Mouse (Mus musculus): Measurements from ENCODE around the gene Fam173b.

The Fam173b gene

GRCm38 (mm10) chr15:31631396-31631858 is 29.8 kb downstream of the Fam173b start:
- in situ Hi-C loops (cut with MboI, MseI) = loop anchor here (10.0 kb wide), 1 partner anchor 687 kb away; no protein-coding TSS in a partner anchor

DNA sequence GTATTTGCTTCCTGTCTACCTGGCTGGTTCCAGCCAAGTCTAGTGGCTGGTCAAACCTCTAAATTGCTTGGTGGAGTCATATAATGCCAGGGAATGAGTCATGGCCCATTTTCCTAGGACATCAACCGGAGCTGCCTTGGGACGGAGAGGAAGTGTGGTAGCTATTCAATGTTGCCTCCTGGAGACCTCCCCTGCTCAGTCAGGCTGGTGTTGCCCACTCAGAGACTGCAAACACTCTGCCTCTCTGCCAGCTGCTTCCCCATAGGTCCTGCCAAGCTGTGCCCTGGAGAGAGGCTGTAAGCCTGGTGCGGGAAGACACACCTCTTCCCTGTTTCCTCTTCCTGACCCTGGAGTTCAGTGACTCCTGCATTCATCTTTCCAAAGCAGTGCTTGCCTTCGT is 30.8 kb downstream of the Fam173b start:
- in situ Hi-C loops (cut with MboI, MseI) = loop anchor here (10.0 kb wide), 1 partner anchor 688 kb away; no protein-coding TSS in a partner anchor

DNA sequence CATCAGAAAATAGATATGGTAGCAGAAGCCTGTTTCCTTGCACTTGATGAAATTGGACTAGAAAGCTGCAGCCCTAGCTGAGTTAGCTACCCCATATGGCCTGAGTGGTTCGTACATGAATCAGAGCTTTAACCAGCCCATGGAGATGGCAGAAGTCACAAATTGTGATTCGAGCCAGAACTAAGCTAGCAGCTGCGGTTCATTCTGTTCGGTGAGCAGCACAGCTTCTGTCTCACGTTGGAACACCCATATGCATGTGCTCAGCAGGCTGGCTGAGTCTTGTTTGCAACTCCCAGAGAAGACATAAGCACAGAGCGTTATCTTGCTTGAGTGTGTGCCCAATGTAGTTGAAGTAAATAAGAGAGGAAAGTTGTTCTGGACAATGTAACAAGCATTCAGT is 32.9 kb downstream of the Fam173b start:
- in situ Hi-C loops (cut with MboI, MseI) = loop anchor here (10.0 kb wide), 1 partner anchor 690 kb away; no protein-coding TSS in a partner anchor

DNA sequence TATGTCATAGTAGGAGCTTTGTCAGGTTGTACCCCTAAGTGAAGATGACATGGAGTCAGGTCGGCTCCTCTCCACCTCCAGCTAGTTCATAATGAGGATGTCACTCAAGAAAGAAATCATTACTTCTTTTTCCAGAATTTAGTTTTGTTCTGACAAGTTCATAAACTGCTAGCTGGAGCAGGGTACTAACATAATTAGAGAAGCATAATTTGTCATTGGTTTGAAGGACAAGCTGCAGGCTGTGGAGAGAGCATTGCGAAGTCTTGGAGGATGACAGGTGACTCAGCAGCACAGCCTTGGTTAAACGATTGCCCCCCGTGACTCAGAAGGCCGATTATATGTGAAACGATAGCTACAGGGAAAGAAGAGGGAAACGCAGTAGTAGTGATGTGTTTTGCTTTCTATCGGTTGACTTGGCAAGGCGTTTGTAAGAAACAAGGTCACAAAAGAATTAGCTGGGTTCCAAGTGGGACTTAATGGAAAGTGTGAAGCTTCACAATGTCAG is 34.5 kb downstream of the Fam173b start:
- in situ Hi-C loops (cut with MboI, MseI) = loop anchor here (10.0 kb wide), 1 partner anchor 691 kb away; no protein-coding TSS in a partner anchor

GRCm38 (mm10) chr15:31647225-31647624 is 45.6 kb downstream of the Fam173b start:
- in situ Hi-C loops (cut with MboI, MseI) = no loop called here

DNA sequence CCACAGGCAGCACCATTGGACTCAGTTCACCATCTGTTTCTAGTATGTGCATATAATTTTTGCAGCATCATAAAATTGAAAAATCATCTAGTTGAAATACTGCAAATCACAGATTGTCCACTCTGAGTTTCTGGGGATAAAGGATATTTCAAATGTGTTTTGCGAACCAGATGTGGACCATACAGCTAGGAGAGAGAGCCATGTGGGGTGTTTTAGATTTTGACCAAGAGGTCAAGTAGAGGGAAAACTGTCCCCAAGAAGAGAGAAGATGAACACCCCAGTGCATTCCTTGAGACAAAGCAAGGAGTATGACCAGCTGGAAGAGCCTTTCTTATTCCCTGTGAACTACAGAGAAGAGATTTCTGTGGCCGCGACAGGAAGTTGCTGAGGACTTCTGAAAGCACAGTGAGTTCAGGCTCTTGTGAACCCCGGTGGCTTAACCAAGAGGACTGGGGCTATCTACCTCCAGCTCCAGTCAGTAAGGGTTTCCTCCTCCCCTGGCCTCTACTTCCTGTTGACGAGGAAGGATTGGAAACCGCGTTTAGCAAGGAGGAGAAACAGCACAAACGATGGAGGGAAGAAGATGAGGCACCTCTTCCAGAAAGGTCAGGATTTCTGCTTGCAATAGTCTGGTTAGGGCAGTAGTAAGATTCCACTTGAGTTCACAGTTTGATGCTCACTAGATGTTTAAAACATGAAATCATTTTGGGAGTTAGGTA is 46.4 kb downstream of the Fam173b start:
- in situ Hi-C loops (cut with MboI, MseI) = no loop called here

DNA sequence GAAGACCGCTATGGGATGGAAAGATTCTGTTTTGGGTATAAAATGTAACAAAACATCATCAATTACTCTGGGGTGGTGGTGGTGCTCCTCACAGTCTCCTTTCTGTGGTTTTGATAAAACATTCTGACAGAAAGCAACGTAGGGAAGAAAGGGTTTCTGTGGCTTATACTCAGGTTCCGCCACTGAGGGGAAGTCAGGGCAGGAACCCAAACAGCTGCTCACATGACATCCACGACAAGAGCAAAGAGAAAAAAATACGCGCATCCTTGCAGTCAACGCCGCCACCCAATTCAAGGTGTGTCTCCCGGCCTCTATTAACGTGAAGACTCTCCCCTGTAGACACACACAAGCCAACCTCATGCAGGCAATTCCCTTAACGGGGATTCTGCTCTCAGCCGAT is 48.0 kb downstream of the Fam173b start:
- in situ Hi-C loops (cut with MboI, MseI) = loop anchor here (5.0 kb wide), 1 partner anchor 47 kb away; the partner anchor contains the start of genes Cct5 and Fam173b

DNA sequence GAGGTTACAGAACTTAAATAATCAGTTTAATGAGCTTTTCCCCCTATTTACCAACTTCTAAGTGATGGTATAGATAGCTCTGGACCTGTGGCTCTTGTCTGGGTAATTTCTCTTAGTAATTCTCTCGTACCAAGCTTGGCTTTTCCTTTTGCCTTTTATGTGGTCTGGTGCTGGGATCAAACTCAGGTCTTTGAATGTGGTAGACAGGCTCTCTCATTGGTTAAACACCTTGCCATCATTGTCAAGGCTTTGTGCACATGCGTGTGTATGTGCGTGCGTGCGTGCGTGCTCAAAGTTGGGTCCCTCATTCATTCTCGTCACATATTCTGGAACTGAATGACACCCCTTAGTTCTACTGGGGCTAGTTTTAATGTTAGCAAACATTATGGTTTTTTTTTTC is 49.2 kb downstream of the Fam173b start:
- in situ Hi-C loops (cut with MboI, MseI) = loop anchor here (5.0 kb wide), 1 partner anchor 49 kb away; the partner anchor contains the start of genes Cct5 and Fam173b

- in situ Hi-C loops (cut with MboI, MseI) = no loop called here
Measured at GRCm38 (mm10) chr15:31660133-31660795, 58.6 kb downstream of the Fam173b start.

DNA sequence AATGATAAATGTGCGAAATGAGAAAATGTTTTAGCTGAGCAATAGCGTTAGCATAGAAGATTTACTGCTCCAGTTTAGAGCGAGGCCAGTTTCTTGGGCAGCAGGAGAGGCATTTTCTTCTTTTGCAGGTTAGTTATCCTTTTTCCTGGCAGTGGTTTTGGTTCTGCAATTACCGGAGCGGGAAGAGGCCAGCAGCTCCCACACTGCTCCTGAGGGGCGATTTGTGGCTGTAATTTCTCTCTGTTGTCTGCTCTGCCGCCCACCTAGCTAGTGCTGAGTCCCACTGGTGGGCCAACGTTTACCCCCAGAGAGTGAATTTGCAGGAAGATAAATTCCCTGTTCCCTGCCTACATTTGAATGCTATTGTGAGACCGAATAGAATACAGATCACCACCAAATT is 59.2 kb downstream of the Fam173b start:
- in situ Hi-C loops (cut with MboI, MseI) = no loop called here

DNA sequence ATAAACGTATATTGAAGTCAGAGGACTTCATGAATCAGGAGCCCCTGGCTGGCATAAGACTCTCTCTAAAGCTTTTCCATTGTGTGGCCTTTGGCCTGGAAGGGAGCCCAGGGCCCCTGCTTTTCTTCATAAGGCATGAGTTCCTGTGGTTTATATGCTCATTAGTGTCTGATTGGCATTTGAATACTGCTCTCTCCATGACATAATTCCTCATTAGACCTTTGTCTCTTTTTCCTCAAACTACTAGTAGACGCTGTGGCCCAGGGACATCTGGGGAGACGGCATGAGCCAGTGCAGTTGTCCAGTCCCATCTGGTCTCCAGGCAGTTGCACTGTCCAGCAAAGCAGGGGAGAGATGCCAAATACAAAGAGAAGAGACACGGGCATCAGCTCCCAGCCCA is 60.1 kb downstream of the Fam173b start:
- in situ Hi-C loops (cut with MboI, MseI) = no loop called here

GRCm38 (mm10) chr15:31663074-31663473 is 61.4 kb downstream of the Fam173b start:
- in situ Hi-C loops (cut with MboI, MseI) = no loop called here

Data from T-helper 1 cell (primary cell).